Mouse (Mus musculus) thymus, adult 18-20 months (tissue): Measurements from ENCODE around the gene Sardh.

Experiments used
- DNase-seq, 2 experiments: peaks; one replicate each; pipeline ENCODE4 v3.0.0; 2022; ENCODE audit warnings: mixed read lengths in 2 of 2

The Sardh gene

GRCm38 (mm10) chr2:27164796-27165590 is 83.1 kb downstream of the Sardh start, which contains the start of gene Dbh:
TSS of gene Dbh (plus strand) at chr2:27165233.
- no peak for DNase-seq

DNA sequence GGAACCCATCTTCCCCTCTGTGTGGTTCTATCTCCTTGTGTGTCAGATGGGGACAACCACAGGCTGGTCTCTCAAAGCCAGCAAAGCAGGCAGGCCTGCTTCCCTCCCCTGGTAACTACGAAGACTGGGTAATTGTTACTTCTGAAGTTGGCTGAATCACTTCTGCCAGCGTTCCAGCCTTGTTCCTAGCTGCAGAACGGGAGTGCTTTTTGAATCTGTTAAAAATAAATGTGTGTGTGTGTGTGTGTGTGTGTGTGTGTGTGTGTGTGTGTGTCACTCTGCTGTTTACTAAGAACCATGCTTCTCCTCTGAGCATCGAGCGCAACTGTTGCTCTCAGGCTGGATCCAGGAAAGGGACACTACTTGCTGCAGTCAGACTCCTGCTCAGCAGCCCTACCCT is 84.3 kb downstream of the Sardh start:
- DNase-seq, result no peak

GRCm38 (mm10) chr2:27162656-27163055 is 85.5 kb downstream of the Sardh start:
- DNase-seq, result no peak

GRCm38 (mm10) chr2:27161526-27161925 is 86.6 kb downstream of the Sardh start:
- no peak for DNase-seq

DNA sequence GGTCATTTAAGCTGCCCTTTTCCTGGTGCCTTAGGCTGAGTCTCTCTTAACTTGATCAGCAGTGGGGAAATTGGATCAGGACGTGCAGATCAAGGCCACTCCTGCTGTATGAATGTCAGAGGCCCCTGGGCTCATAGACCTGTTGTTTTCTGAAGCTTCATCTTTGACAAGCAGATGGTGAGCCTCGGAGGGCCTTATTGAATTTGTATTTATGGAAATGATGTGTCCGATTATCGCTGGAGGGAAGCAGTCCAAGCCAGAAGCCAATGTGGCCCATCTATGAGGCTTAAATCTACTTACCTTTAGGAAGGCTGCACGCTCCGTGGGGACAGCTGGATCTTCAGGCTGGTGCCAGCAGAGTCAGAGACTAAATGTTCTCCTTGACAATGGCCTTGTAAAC is 91.5 kb downstream of the Sardh start:
- no peak for DNase-seq

DNA sequence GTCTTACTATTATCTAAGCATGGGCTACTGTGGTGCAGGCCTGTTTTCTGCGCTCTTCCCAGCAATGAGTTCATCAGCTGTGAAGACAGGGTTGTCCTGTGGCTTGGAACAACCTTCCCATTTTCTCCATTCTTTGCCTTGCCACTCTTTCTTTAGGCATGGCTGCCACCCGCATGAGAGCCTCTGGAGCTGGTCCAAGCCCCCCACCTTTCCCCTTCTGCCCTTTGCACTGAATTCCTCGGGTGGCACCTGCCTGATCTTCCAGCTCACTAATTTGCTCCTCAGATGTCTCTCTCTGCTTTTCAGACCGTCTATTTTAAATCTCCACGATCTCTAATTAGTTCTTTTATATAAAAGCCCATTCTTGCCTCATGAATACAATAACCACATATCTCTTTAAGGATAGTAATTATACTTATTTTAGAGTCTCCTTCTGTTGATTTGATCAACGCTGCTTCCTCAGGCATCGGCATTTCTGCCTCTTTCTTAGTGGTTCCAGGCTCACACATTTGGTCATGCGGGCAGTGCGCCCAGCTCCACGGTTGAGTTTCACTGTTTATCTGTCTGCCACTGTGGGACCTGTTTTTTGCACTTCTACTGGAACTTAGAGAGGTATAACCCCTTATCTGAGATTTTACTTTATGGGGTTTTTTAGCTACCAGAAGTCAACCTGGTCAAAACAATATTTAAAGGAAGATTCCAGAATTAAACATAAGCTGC is 93.5 kb downstream of the Sardh start:
- DNase-seq, result no peak

- no peak for DNase-seq
Measured at GRCm38 (mm10) chr2:27149457-27149856, 98.7 kb downstream of the Sardh start.

- DNase-seq, result no peak
Measured at GRCm38 (mm10) chr2:27146840-27147239, 101.3 kb downstream of the Sardh start.

DNA sequence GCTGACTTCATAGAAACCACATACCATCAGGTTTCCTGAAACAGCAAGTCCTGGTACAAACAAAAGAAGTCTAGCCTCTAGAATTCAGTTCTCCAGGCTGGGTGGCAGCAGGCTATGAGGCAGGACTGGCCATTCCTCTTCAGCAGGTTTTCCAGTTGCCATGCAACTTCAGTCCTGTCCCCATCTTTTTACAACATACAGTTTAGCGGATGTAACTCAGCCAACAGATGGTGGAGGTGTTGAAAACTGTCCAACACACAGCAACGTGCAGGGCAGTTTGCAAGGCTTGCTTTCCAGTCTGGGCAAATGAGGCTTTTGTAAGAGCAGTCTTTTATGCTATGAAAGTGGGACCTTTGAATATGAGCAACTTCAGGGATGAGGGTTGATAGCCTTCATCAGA is 103.2 kb downstream of the Sardh start:
- no peak for DNase-seq

DNA sequence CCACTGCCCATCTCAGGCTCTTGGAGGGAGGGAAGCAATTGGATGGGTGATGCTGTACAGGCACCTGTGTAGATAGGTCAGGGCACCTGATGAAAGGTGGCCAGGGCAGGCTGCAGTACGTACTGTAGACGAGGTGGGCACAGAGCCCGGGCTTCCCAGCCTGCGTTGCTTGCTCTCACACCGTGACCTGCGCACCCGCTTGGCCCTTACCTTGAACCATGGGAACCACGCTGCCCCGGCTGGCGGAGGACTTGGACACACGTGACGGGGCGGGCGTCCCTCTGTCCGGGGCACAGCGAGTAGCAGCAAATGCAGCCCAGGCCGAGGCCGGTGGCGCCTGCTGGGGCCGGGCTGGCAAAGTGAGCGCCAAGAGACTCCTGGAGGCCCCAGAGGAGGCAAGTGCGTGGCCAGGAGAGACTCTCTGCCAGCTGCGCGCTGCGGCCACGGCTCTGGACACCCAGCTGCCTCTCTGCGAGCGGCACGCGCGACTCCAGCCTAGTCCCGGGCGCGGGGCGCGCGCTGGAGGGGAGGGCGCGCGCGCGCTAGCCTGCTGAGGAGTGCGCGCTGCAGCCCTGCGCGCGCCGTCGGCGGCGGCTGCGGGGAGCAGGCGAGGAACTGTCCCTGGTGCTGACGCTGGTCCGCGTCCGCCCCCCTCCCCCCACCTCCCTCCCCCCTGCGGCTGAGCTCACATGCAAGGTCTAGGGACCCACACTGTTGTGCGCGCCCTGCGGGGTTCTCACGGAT is 106.0 kb downstream of the Sardh start, which contains the start of gene Fam163b:
Gene Fam163b, minus strand, starts transcription at position 542 of the 744 bp plus-strand sequence.
- DNase-seq, result peak in 1 of 2 experiments; percentile 21
